Mouse (Mus musculus) liver, adult 2 months (tissue): Measurements from ENCODE around the gene Arx. TPM values are rescaled to one million over a fixed set of nuclear protein-coding genes. Genes with fewer than 3 reads are reported as not detected.

ENCODE experiments used
- DNase-seq: peaks from one replicate; pipeline ENCODE4 v3.0.0-alpha.2; 2011; ENCODE audit warnings: low read depth, low spot score; ENCODE audit errors: extremely low read depth
- H3K27ac ChIP-seq: fragments of 200-500 bp; replicated peaks from 2 replicates; pipeline ENCODE4 v1.5.1; 2012; ENCODE audit warnings: low read depth, mild to moderate bottlenecking, control low read depth, inconsistent platforms, low read length; ENCODE audit not compliant: insufficient read depth
- H3K27me3 ChIP-seq: fragments of 200-500 bp; 2 replicates; pipeline ENCODE4 v1.6.1; 2012; ENCODE audit warnings: mild to moderate bottlenecking, moderate library complexity, low read length, inconsistent platforms; ENCODE audit not compliant: control insufficient read depth, insufficient read depth
- H3K36me3 ChIP-seq: fragments of 200-500 bp; 2 replicates; pipeline ENCODE4 v1.6.1; 2012; ENCODE audit warnings: low read length, inconsistent platforms; ENCODE audit not compliant: control insufficient read depth, insufficient read depth
- H3K4me1 ChIP-seq: fragments of 200-500 bp; 2 replicates; pipeline ENCODE4 v1.6.1; 2011; ENCODE audit warnings: low read length; ENCODE audit not compliant: control insufficient read depth, insufficient read depth
- H3K4me3 ChIP-seq: fragments of 200-500 bp; 2 replicates; pipeline ENCODE4 v1.5.1; 2011; ENCODE audit warnings: low read depth, mild to moderate bottlenecking, control low read depth, low read length, moderate library complexity; ENCODE audit not compliant: insufficient read depth
- H3K79me2 ChIP-seq: fragments of 200-500 bp; 2 replicates; pipeline ENCODE4 v1.6.1; 2012; ENCODE audit warnings: inconsistent platforms, mild to moderate bottlenecking, low read length, moderate library complexity; ENCODE audit not compliant: control insufficient read depth, insufficient read depth
- H3K9ac ChIP-seq: fragments of 200-500 bp; 2 replicates; pipeline ENCODE4 v1.6.1; 2012; ENCODE audit warnings: low read depth, mild to moderate bottlenecking, control low read depth, inconsistent platforms, low read length
- CTCF ChIP-seq: fragments of 200-500 bp; IDR thresholded peaks from 2 replicates; pipeline ENCODE4 v1.5.1; 2011; ENCODE audit warnings: low read depth, low read length, control low read depth
- POLR2A ChIP-seq: fragments of 200-500 bp; IDR thresholded peaks from 2 replicates; pipeline ENCODE4 v1.6.1; 2011; ENCODE audit warnings: low read length, control low read depth; ENCODE audit not compliant: insufficient read depth; ENCODE audit errors: extremely low read depth
- WGBS: fragments of 180-500 bp; shearing (Covaris S2); methylation state at CpG from one replicate; pipeline ENCODE4 v1.1.7; 2018; 5-methylcytosine and 5-hydroxymethylcytosine counted together
- polyA plus RNA-seq: library from polyadenylated mRNA; depleted of rRNA; stranded (reverse); fragments of >200 nt; gene quantifications from 2 replicates; pipeline ENCODE4 v1.2.3, GENCODE M21; 2012
- total RNA-seq: library from RNA; depleted of rRNA; stranded (reverse); fragments of >200 nt; gene quantifications from 2 replicates; pipeline ENCODE4 v1.2.3, GENCODE M21; 2014

The Arx gene
- total and polyA plus RNA-seq, 2 experiments, result not detected

- TF ChIP-seq POLR2A (no peak), CTCF (no peak)
- Histone ChIP-seq H3K4me3 (no peak overlapping the region), H3K9ac (no peak overlapping the region), H3K36me3 (no peaks in the 10 kb centered on the region), H3K27ac (no peak overlapping the region), H3K27me3 (no peaks in the 10 kb centered on the region), H3K4me1 (peaks cover 4% of the 10 kb centered on the region; the same call in 1 of the 2 replicates), H3K79me2 (no peaks in the 10 kb centered on the region)
- 46% methylated on average over 7 of the region's 7 CpGs for WGBS
- DNase-seq, result peak; percentile 53
These were observed 19.5 kb downstream of the Arx start for GRCm38 (mm10) chrX:93305780-93306179.

GRCm38 (mm10) chrX:93317577-93317976 is 31.3 kb downstream of the Arx start:
- no peak overlapping the region for H3K4me3 ChIP-seq
- 86% methylated on average over 4 of the region's 4 CpGs for WGBS
- TF ChIP-seq CTCF (no peak), POLR2A (no peak)
- H3K27me3 ChIP-seq, result no peaks in the 10 kb centered on the region
- H3K36me3 ChIP-seq, result no peaks in the 10 kb centered on the region
- no peak for DNase-seq
- H3K27ac ChIP-seq, result no peak overlapping the region
- no peaks in the 10 kb centered on the region for H3K4me1 ChIP-seq
- no peaks in the 10 kb centered on the region for H3K79me2 ChIP-seq
- no peak overlapping the region for H3K9ac ChIP-seq

- no peaks in the 10 kb centered on the region for H3K36me3 ChIP-seq
- no peak for TF ChIP-seq CTCF
- TF ChIP-seq POLR2A, result no peak
- no peaks in the 10 kb centered on the region for H3K27me3 ChIP-seq
- H3K79me2 ChIP-seq, result no peaks in the 10 kb centered on the region
- H3K9ac ChIP-seq, result no peak overlapping the region
- H3K27ac ChIP-seq, result no peak overlapping the region
- H3K4me1 ChIP-seq, result no peaks in the 10 kb centered on the region
- H3K4me3 ChIP-seq, result no peak overlapping the region
- no peak for DNase-seq
- WGBS, result 91% methylated on average over 2 of the region's 2 CpGs
These were observed 33.7 kb downstream of the Arx start for GRCm38 (mm10) chrX:93319979-93320378.

- no peaks in the 10 kb centered on the region for H3K27me3 ChIP-seq
- 88% methylated on average over 1 of the region's 1 CpGs for WGBS
- TF ChIP-seq CTCF (no peak), POLR2A (no peak)
These were observed 35.1 kb downstream of the Arx start for GRCm38 (mm10) chrX:93321336-93321735.

More at GRCm38 (mm10) chrX:93321336-93321735, 35.1 kb downstream of the Arx start:
- Histone ChIP-seq H3K9ac (no peak overlapping the region), H3K36me3 (no peaks in the 10 kb centered on the region), H3K4me3 (no peak overlapping the region), H3K4me1 (no peaks in the 10 kb centered on the region), H3K79me2 (no peaks in the 10 kb centered on the region), H3K27ac (no peak overlapping the region)
- DNase-seq, result no peak
